7 mouse cellular contexts compared by ENCODE assay signal in genomic region chr17:16951092-16952016, GRCm38 (mm10).
DNase-seq lines count a peak whose midpoint lies in the region; ATAC-seq lines count a peak whose summit lies in the region.
"Not testable (repeated sequence)": the region's sequence is repeated elsewhere in the genome, so short reads cannot be mapped to it uniquely, and the experiment has no call there.

No protein-coding gene starts in this region.

- peak overlapping the region; percentile 33; the same call in 1 of the 2 replicates for H3K4me2 ChIP-seq in embryonic facial prominence, embryonic 12.5 days (replicated peaks)
- H3K4me2 ChIP-seq in limb, embryonic 11.5 days (ENCODE audit: low read depth, severe bottlenecking) = peak overlapping the region; percentile 17; the same call in 1 of the 2 replicates
- peak overlapping the region; percentile 47 for H3K4me2 ChIP-seq in midbrain, embryonic 14.5 days (ENCODE audit: low read length)

- H3K4me1 ChIP-seq in embryonic facial prominence, embryonic 12.5 days; limb, embryonic 11.5 days (ENCODE audit: control insufficient read depth, insufficient read depth, low read length); midbrain, embryonic 14.5 days (ENCODE audit: control insufficient read depth, insufficient read depth, low read length): not testable (repeated sequence)

- peak; percentile 78 for DNase-seq in adrenal gland, postnatal 25 days
- DNase-seq in heart, adult 11 months = peak; percentile 100
- peak; percentile 92 for DNase-seq in kidney, adult 18-20 months
- DNase-seq in limb, embryonic 11.5 days (ENCODE audit: low spot score) = peak; percentile 83
- DNase-seq in midbrain, embryonic 14.5 days = peak; percentile 96
- peak; percentile 68 to 73 for DNase-seq in spleen, adult 18-20 months

- H3K4me3 ChIP-seq in embryonic facial prominence, embryonic 12.5 days = peak overlapping the region; percentile 45
- peak overlapping the region; percentile 45 for H3K4me3 ChIP-seq in limb, embryonic 11.5 days (ENCODE audit: low read depth, low read length)
- H3K4me3 ChIP-seq in midbrain, embryonic 14.5 days (replicated peaks; ENCODE audit: low read depth, low read length) = peak overlapping the region; percentile 45

- ATAC-seq in embryonic facial prominence, embryonic 12.5 days (ENCODE audit: insufficient number of reproducible peaks, insufficient read depth, low FRiP score, low TSS enrichment) = peak; percentile 97
- peak; percentile 98 for ATAC-seq in limb, embryonic 11.5 days (ENCODE audit: insufficient number of reproducible peaks, low FRiP score, low TSS enrichment, low read depth)
- peak; percentile 99 for ATAC-seq in midbrain, embryonic 14.5 days (ENCODE audit: low FRiP score, low TSS enrichment)

- WGBS in embryonic facial prominence, embryonic 12.5 days = 3% methylated on average over 25 of the region's 26 CpGs
- WGBS in limb, embryonic 11.5 days = 5% methylated on average over 22 of the region's 26 CpGs
- WGBS in midbrain, embryonic 14.5 days = 4% methylated on average over 22 of the region's 26 CpGs

- H3K27ac ChIP-seq in embryonic facial prominence, embryonic 12.5 days = peak overlapping the region; percentile 54; the same call in 1 of the 2 replicates
- H3K27ac ChIP-seq in limb, embryonic 11.5 days (replicated peaks; ENCODE audit: low read depth, low read length) = not testable (repeated sequence)
- peak overlapping the region; percentile 76 for H3K27ac ChIP-seq in midbrain, embryonic 14.5 days (replicated peaks; ENCODE audit: low read depth, low read length)

- H3K9ac ChIP-seq in embryonic facial prominence, embryonic 12.5 days = not testable (repeated sequence)
- peak overlapping the region; percentile 50; the same call in 1 of the 2 replicates for H3K9ac ChIP-seq in limb, embryonic 11.5 days (ENCODE audit: low read length)
- H3K9ac ChIP-seq in midbrain, embryonic 14.5 days (replicated peaks; ENCODE audit: low read length) = peak overlapping the region; percentile 42; the same call in 1 of the 2 replicates

- H3K9me3 ChIP-seq in embryonic facial prominence, embryonic 12.5 days; limb, embryonic 11.5 days (ENCODE audit: control insufficient read depth, low read length); midbrain, embryonic 14.5 days (ENCODE audit: control insufficient read depth, low read length): not testable (repeated sequence)

- not testable (repeated sequence) for H3K36me3 ChIP-seq in embryonic facial prominence, embryonic 12.5 days; limb, embryonic 11.5 days (ENCODE audit: control insufficient read depth, insufficient read depth, low read length); midbrain, embryonic 14.5 days (ENCODE audit: control insufficient read depth, insufficient read depth, low read length)

- not testable (repeated sequence) for H3K27me3 ChIP-seq in embryonic facial prominence, embryonic 12.5 days; limb, embryonic 11.5 days (ENCODE audit: control insufficient read depth, insufficient read depth, low read length); midbrain, embryonic 14.5 days (ENCODE audit: control insufficient read depth, insufficient read depth, low read length)
